Mouse (Mus musculus) heart, postnatal 10 days (tissue): ENCODE results near the gene Snai1. TPM values are rescaled to one million over a fixed set of nuclear protein-coding genes. Genes with fewer than 3 reads are reported as not detected.
A peak's percentile ranks its signal among the peaks of the same experiment; 100 is the strongest.

Source experiments
- DNase-seq, 2 experiments: peaks; one replicate each; pipeline ENCODE4 v3.0.0; 2021
- intact Hi-C: fragments of 180-260 bp; cut with DNase I; formaldehyde crosslinking; loops from one replicate; pipeline ENCODE4 v1.15.1; 2025
- total RNA-seq, 2 experiments: library from RNA; stranded (reverse); gene quantifications; 2 replicates each; pipeline ENCODE4 v1.2.3; 2021

Gene Snai1
- 1 to 10 TPM; 3.6 to 4.1 TPM for total RNA-seq

- intact Hi-C loops: loop anchor here (1.0 to 2.0 kb wide), 2 partner anchors 57 to 68 kb away; no protein-coding TSS in a partner anchor
- DNase-seq: peak; percentile 94
Observed at GRCm38 (mm10) chr2:167537476-167538297, at the start of gene Snai1. TSS of gene Snai1 (plus strand) at chr2:167538195.

- no peak for DNase-seq
- intact Hi-C loops: no loop called here
Observed at GRCm38 (mm10) chr2:167490813-167491525, 47.0 kb upstream of the Snai1 start.

- intact Hi-C loops: no loop called here
Observed at GRCm38 (mm10) chr2:167491757-167492708, 46.0 kb upstream of the Snai1 start, which contains the start of gene Rnf114. TSS of gene Rnf114 (plus strand) at chr2:167492645.

GRCm38 (mm10) chr2:167492713-167493636, 45.0 kb upstream of the Snai1 start, which contains the start of gene Spata2:
TSS of gene Spata2 (minus strand) at chr2:167492887.
- intact Hi-C loops: no loop called here
- DNase-seq: peak; percentile 96

More at GRCm38 (mm10) chr2:167491757-167492708, 46.0 kb upstream of the Snai1 start, which contains the start of gene Rnf114:
- DNase-seq: peak; percentile 52 to 64

GRCm38 (mm10) chr2:167496437-167496836, 41.6 kb upstream of the Snai1 start:
- intact Hi-C loops: no loop called here
- no peak for DNase-seq

- intact Hi-C loops: no loop called here
- DNase-seq: peak; percentile 50 to 73
Observed at GRCm38 (mm10) chr2:167497272-167497671, 40.7 kb upstream of the Snai1 start.

GRCm38 (mm10) chr2:167502554-167503252, 35.3 kb upstream of the Snai1 start:
- no peak for DNase-seq
- intact Hi-C loops: no loop called here

- peak; percentile 90 to 92 for DNase-seq
- intact Hi-C loops: no loop called here
Observed at GRCm38 (mm10) chr2:167503253-167503895, 34.6 kb upstream of the Snai1 start.

GRCm38 (mm10) chr2:167503896-167504349, 34.1 kb upstream of the Snai1 start:
- DNase-seq: peak; percentile 67 to 69
- intact Hi-C loops: no loop called here

GRCm38 (mm10) chr2:167505127-167505526, 32.9 kb upstream of the Snai1 start:
- intact Hi-C loops: no loop called here
- DNase-seq: no peak

- intact Hi-C loops: no loop called here
- DNase-seq: no peak
Observed at GRCm38 (mm10) chr2:167506546-167507260, 31.3 kb upstream of the Snai1 start.

GRCm38 (mm10) chr2:167507719-167508385, 30.1 kb upstream of the Snai1 start:
- intact Hi-C loops: no loop called here
- DNase-seq: no peak

GRCm38 (mm10) chr2:167508569-167508968, 29.4 kb upstream of the Snai1 start:
- intact Hi-C loops: no loop called here
- no peak for DNase-seq

- intact Hi-C loops: no loop called here
- DNase-seq: peak; percentile 36 to 48
Observed at GRCm38 (mm10) chr2:167510485-167510884, 27.5 kb upstream of the Snai1 start.

GRCm38 (mm10) chr2:167512365-167512764, 25.6 kb upstream of the Snai1 start:
- DNase-seq: no peak
- intact Hi-C loops: no loop called here

GRCm38 (mm10) chr2:167512970-167513369, 25.0 kb upstream of the Snai1 start:
- intact Hi-C loops: no loop called here
- DNase-seq: no peak

GRCm38 (mm10) chr2:167514641-167515040, 23.4 kb upstream of the Snai1 start:
- DNase-seq: no peak
- intact Hi-C loops: no loop called here
